Mouse (Mus musculus): ENCODE data around the gene Il12rb1.

DNA sequence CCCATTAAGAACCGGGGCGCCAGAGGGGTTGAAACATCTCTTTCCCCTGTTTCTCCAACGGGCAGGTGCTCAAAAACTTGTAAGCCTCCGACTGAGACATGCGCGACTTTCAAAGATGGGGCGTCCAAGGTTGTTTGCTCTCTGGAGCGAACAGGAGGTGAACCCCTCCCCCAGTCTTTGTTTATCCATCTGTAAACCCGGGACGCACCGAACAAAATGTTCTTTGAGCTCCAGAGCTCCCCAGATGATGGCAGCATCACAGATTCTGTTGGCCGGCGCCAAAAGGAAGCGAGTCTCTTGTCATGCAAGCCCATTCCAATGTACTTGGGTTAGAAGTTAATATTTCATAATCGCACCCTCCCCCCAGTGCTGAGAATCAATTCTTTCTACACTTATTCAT, 10.0 kb upstream of the Il12rb1 start:
- TF ChIP-seq POLR2A (IDR thresholded peaks at IDR 0.05; ENCODE audit: borderline replicate concordance, extremely low read depth, insufficient read depth, insufficient read length, poor library complexity, severe bottlenecking) (no peak), CTCF (IDR thresholded peaks at IDR 0.05; ENCODE audit: borderline replicate concordance, extremely low read depth, insufficient read depth, insufficient read length) (no peak)

Measured in brain, embryonic 14.5 days (tissue).